Mouse (Mus musculus) lung, postnatal 0 days (tissue): ENCODE measurements around the gene Rusc1. TPM values are rescaled to one million over a fixed set of nuclear protein-coding genes. Genes with fewer than 3 reads are reported as not detected.

ENCODE experiments used
- ATAC-seq: fragments of 200-750 bp; cut with Nextera tagmentation; 2 replicates; pipeline ENCODE4 v1.8.0; 2017; ENCODE audit warnings: moderate library complexity
- DNase-seq: peaks from one replicate; pipeline ENCODE4 v3.0.0-alpha.2; 2016; ENCODE audit warnings: low spot score
- H3K27ac ChIP-seq: fragments of 300-500 bp; sonication (generic); 2 replicates; pipeline ENCODE4 v1.5.1; 2014; ENCODE audit warnings: antibody characterized with exemption, mild to moderate bottlenecking, low read length, mixed read lengths
- H3K27me3 ChIP-seq: fragments of 300-500 bp; sonication (generic); replicated peaks from 2 replicates; pipeline ENCODE4 v1.6.1; 2014; ENCODE audit warnings: low read length, mixed read lengths; ENCODE audit not compliant: insufficient read depth
- H3K36me3 ChIP-seq: fragments of 300-500 bp; sonication (generic); 2 replicates; pipeline ENCODE4 v1.6.1; 2014; ENCODE audit warnings: low read length, mixed read lengths; ENCODE audit not compliant: insufficient read depth
- H3K4me1 ChIP-seq: fragments of 300-500 bp; sonication (generic); 2 replicates; pipeline ENCODE4 v1.6.1; 2014; ENCODE audit warnings: antibody characterized with exemption, low read depth, low read length, mixed read lengths; ENCODE audit not compliant: insufficient read depth
- H3K4me2 ChIP-seq: fragments of 300-500 bp; sonication (generic); replicated peaks from 2 replicates; pipeline ENCODE4 v1.6.1; 2014; ENCODE audit warnings: low read depth, mild to moderate bottlenecking, low read length, moderate library complexity, mixed read lengths
- H3K4me3 ChIP-seq: fragments of 300-500 bp; sonication (generic); 2 replicates; pipeline ENCODE4 v1.5.1; 2014; ENCODE audit warnings: low read depth, low read length
- H3K9ac ChIP-seq: fragments of 300-500 bp; sonication (generic); replicated peaks from 2 replicates; pipeline ENCODE4 v1.6.1; 2014; ENCODE audit warnings: low read depth, mild to moderate bottlenecking
- H3K9me3 ChIP-seq: fragments of 300-500 bp; sonication (generic); 2 replicates; pipeline ENCODE4 v1.6.1; 2016; ENCODE audit warnings: low read length, mixed read lengths
- CTCF ChIP-seq: IDR thresholded peaks from 2 replicates; pipeline ENCODE4 v1.5.1; 2016; ENCODE audit warnings: antibody characterized with exemption, mild to moderate bottlenecking
- EP300 ChIP-seq: IDR thresholded peaks from 2 replicates; pipeline ENCODE4 v1.6.1; 2016; ENCODE audit warnings: antibody characterized with exemption, mild to moderate bottlenecking, control low read depth
- WGBS: fragments of 180-500 bp; shearing (Covaris S2); extraction: QIAGEN DNeasy Blood & Tissue Kit; methylation state at CpG from one replicate; pipeline ENCODE4 v1.1.7; 2014; 5-methylcytosine and 5-hydroxymethylcytosine counted together
- polyA plus RNA-seq: library from polyadenylated mRNA; unstranded; fragments of >200 nt; fragmentation: Nextera tagmentation; extraction: Ambion mirVana; gene quantifications from 2 replicates; pipeline ENCODE4 v1.2.1, GENCODE M21; 2015

Gene Rusc1
- 16.0 and 17.9 TPM in 2 replicates for polyA plus RNA-seq

GRCm38 (mm10) chr3:89093175-89093574 lies at the start of gene Rusc1:
Gene Rusc1, minus strand, starts transcription at chr3:89093311.
- Histone ChIP-seq H3K9me3 (no peaks in the 10 kb centered on the region), H3K4me3 (peak within 1 kb of the TSS; percentile 16; the same call in 1 of the 2 replicates), H3K4me1 (peaks cover 7% of the 10 kb centered on the region; the same call in 1 of the 2 replicates), H3K4me2 (peak within 1 kb of the TSS; percentile 36), H3K36me3 (0 out of 2 replicates have a peak, but pooled peaks cover 5% of the 10 kb centered on the region), H3K9ac (no peak within 1 kb of the TSS), H3K27me3 (peaks cover 14% of the 10 kb centered on the region), H3K27ac (no peak within 1 kb of the TSS)
- 2% methylated on average over 18 of the region's 18 CpGs for WGBS
- no peak for TF ChIP-seq EP300
- no peak for TF ChIP-seq CTCF
- DNase-seq (peak; percentile 90), ATAC-seq (peak; percentile 66)

GRCm38 (mm10) chr3:89136365-89136764 lies 43.3 kb upstream of the Rusc1 start:
- 33% methylated on average over 9 of the region's 9 CpGs for WGBS
- no peaks in the 10 kb centered on the region for H3K4me1 ChIP-seq
- H3K9me3 ChIP-seq = no peaks in the 10 kb centered on the region
- H3K4me2 ChIP-seq = no peak overlapping the region
- no peak overlapping the region for H3K27ac ChIP-seq
- peak; percentile 54; the same call in 1 of the 2 replicates for ATAC-seq
- no peak for DNase-seq
- peak; percentile 36 for TF ChIP-seq CTCF
- no peak for TF ChIP-seq EP300
- no peak overlapping the region for H3K9ac ChIP-seq
- no peak overlapping the region for H3K4me3 ChIP-seq
- no peaks in the 10 kb centered on the region for H3K36me3 ChIP-seq
- H3K27me3 ChIP-seq = no peaks in the 10 kb centered on the region

GRCm38 (mm10) chr3:89135958-89136357 lies 42.8 kb upstream of the Rusc1 start, which contains the start of gene Pklr:
Gene Pklr, plus strand, starts transcription at chr3:89136142.
- no peaks in the 10 kb centered on the region for H3K27me3 ChIP-seq
- no peak for ATAC-seq
- no peak within 1 kb of the TSS for H3K4me2 ChIP-seq

GRCm38 (mm10) chr3:89133752-89134151 lies 40.6 kb upstream of the Rusc1 start:
- Histone ChIP-seq H3K4me3 (no peak overlapping the region), H3K4me1 (no peaks in the 10 kb centered on the region)
- 60% methylated on average over 1 of the region's 1 CpGs for WGBS

More at GRCm38 (mm10) chr3:89135958-89136357, 42.8 kb upstream of the Rusc1 start, which contains the start of gene Pklr:
- H3K27ac ChIP-seq = no peak within 1 kb of the TSS
- no peaks in the 10 kb centered on the region for H3K4me1 ChIP-seq
- H3K4me3 ChIP-seq = no peak within 1 kb of the TSS
- WGBS = 65% methylated on average over 3 of the region's 3 CpGs
- TF ChIP-seq CTCF (no peak), EP300 (no peak)
- H3K36me3 ChIP-seq = no peaks in the 10 kb centered on the region
- no peaks in the 10 kb centered on the region for H3K9me3 ChIP-seq
- H3K9ac ChIP-seq = no peak within 1 kb of the TSS
- no peak for DNase-seq

GRCm38 (mm10) chr3:89133063-89133450 lies 39.9 kb upstream of the Rusc1 start:
- Histone ChIP-seq H3K27me3 (no peaks in the 10 kb centered on the region), H3K4me1 (no peaks in the 10 kb centered on the region), H3K4me2 (no peak overlapping the region), H3K9ac (no peak overlapping the region), H3K4me3 (no peak overlapping the region), H3K9me3 (no peaks in the 10 kb centered on the region), H3K36me3 (no peaks in the 10 kb centered on the region), H3K27ac (no peak overlapping the region)
- DNase-seq = no peak
- 70% methylated on average over 7 of the region's 7 CpGs for whole genome bisulfite sequencing
- TF ChIP-seq CTCF (no peak), EP300 (no peak)
- no peak for ATAC-seq

More at GRCm38 (mm10) chr3:89133752-89134151, 40.6 kb upstream of the Rusc1 start:
- Histone ChIP-seq H3K27me3 (no peaks in the 10 kb centered on the region), H3K36me3 (no peaks in the 10 kb centered on the region), H3K9me3 (no peaks in the 10 kb centered on the region), H3K9ac (no peak overlapping the region), H3K4me2 (no peak overlapping the region), H3K27ac (no peak overlapping the region)
- DNase-seq (no peak), ATAC-seq (no peak)
- TF ChIP-seq CTCF = no peak
- TF ChIP-seq EP300 = no peak

- H3K4me1 ChIP-seq = no peaks in the 10 kb centered on the region
- 14% methylated on average over 29 of the region's 30 CpGs for WGBS
- ATAC-seq (peak; percentile 37; the same call in 1 of the 2 replicates), DNase-seq (peak; percentile 42)
- H3K9me3 ChIP-seq = no peaks in the 10 kb centered on the region
- H3K27ac ChIP-seq = no peak overlapping the region
- H3K4me2 ChIP-seq = peak overlapping the region; percentile 52
- TF ChIP-seq EP300 (no peak), CTCF (peak; percentile 67)
- H3K9ac ChIP-seq = no peak overlapping the region
- H3K4me3 ChIP-seq = 0 out of 2 replicates have a peak overlapping the region, but pooled peaks have one; percentile 8
- H3K36me3 ChIP-seq = no peaks in the 10 kb centered on the region
- no peaks in the 10 kb centered on the region for H3K27me3 ChIP-seq
Observed at GRCm38 (mm10) chr3:89132285-89133062, 39.4 kb upstream of the Rusc1 start.
